Mouse (Mus musculus): ENCODE measurements at regions not wholly inside any gene's neighbourhood (a gene's known extent, or its start where the extent isn't known, plus 50 kb on each side); places are given as distances from the start of the nearest gene placed in this dataset.

DNA sequence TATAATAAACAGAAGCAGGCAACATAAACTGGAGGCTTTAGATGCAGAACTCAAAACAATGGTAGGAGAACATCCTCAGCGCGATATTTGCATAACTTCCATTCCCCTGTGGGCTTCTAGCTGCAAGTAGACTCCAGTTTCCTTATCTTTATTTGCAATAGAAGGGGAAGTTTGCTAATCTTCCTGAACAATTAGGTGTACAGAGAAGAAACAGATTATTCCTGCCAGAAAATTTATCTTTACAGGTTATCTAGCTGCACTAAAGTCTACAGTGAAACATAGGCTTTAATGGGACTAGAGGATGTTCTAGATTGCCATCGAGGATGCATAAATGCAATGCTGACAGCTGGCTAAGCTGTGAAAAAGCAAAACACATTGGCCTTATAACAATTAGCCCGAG is 1544.0 kb downstream of the Efna5 start:
- TF ChIP-seq EP300 (IDR thresholded peaks at IDR 0.05; ENCODE audit: low read depth) (no peak), CTCF (IDR thresholded peaks at IDR 0.05; ENCODE audit: low read depth) (no peak)
